Mouse (Mus musculus) ES-CJ7 (cell line): ENCODE results near the gene Olfr1360.

Experiments used
- DNase-seq: peaks from one replicate; pipeline ENCODE4 v3.0.0; 2011; ENCODE audit warnings: low read depth, low spot score

Gene Olfr1360

DNA sequence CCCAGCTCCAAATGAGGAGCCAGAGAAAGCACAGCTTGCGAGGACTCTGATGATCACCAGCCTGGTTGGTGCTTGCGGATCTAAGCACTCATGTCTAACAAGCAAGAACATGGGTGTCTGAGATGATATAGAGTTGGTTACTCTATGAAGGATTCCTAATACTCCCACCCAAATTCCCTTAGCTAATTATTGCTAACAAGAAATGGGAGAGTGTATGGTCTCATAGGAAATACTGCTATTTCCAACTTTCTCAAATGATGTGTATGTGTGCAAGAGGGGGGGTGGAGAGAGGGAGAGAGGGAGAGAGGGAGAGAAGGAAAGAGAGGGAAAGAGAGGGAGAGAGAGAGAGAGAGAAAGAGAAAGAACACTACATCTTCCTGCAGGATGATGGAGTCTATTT, 13.9 kb downstream of the Olfr1360 start, which contains the start of gene Olfr1361:
TSS of gene Olfr1361 (minus strand) at position 101 of the 400 bp plus-strand sequence.
- DNase-seq: no peak

DNA sequence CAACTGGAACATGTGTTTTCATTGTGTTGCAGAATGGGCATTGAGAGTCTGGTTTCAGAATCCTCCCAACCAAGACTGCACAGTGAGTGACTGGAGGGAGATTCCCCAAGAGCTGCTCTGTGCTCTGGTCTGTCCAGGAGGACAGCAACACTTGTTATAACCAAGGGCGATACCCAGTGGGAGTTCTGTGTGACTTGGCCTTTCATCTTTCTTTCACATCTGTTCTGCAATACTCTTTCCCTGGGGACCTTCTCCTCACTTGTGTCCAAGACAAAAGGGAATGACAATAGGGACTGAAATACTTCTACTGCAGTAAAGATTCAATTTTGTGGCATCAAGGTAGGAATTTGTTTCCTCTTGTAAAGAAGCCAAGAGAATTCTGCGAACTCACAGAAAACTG, 34.8 kb downstream of the Olfr1360 start, which contains the start of gene Olfr11:
TSS of gene Olfr11 (minus strand) at position 101 of the 400 bp plus-strand sequence.
- no peak for DNase-seq
